Comparison of ENCODE assay signal across 15 mouse cellular contexts in genomic region chr11:104361790-104362189, GRCm38 (mm10).
A peak's percentile ranks its signal among the peaks of the same experiment; 100 is the strongest.
DNase-seq lines count a peak whose midpoint lies in the region; ATAC-seq and TF ChIP-seq lines count a peak whose summit lies in the region.
"Had no signal": no experiment of that assay in that cellular context is flagged by ENCODE, and none has a peak within 500 bp of the region (broad histone marks: within the 10 kb centered on the region; RNA-seq: fewer than 3 reads in every experiment).

No protein-coding gene starts in this region.

- H3K36me3 ChIP-seq in C2C12 (ENCODE audit: control insufficient read depth, insufficient read depth) (peaks cover 42% of the 10 kb centered on the region), macrophage (ENCODE audit: inconsistent target) (peaks cover 8% of the 10 kb centered on the region; the same call in 1 of the 2 replicates)

- peaks cover 65% of the 10 kb centered on the region for H3K79me2 ChIP-seq in C2C12 (ENCODE audit: control insufficient read depth, insufficient read depth)
- peaks cover 88% of the 10 kb centered on the region for H3K79me2 ChIP-seq in macrophage (ENCODE audit: inconsistent target)

- H3K79me3 ChIP-seq in C2C12 (ENCODE audit: low read depth), result peaks cover 32% of the 10 kb centered on the region

- 0% methylated on average over 2 of the region's 2 CpGs for WGBS in macrophage (ENCODE audit: missing documents)

- DNase-seq in 3134 (ENCODE audit: extremely low read depth, insufficient read length, low spot score), result peak; percentile 66
- DNase-seq in gastrocnemius, adult 8-10 months (ENCODE audit: low spot score in 2 of 2), result no peak
- no peak for DNase-seq in heart, adult 18-20 months
- DNase-seq in gastrocnemius, postnatal 25 days, result no peak
- no peak for DNase-seq in right cerebral cortex, postnatal 36 days (ENCODE audit: low spot score in 2 of 2)
- DNase-seq: cerebellum, postnatal 36 days; layer of hippocampus, adult 9-11 months; spleen, adult 18-20 months; thymus, postnatal 25 days had no signal

- ATAC-seq in activated CD4-positive, CD25-positive, alpha-beta regulatory T cell, adult 4 months, result peak; percentile 89

- TF ChIP-seq CTCF in C2C12 (IDR thresholded peaks at IDR 0.05; ENCODE audit: control insufficient read depth, insufficient read depth, insufficient read length), result no peak

- H3K4me3 ChIP-seq in C2C12 (ENCODE audit: insufficient read depth, poor library complexity, severe bottlenecking) (no peak overlapping the region), macrophage (ENCODE audit: inconsistent target) (no peak overlapping the region)
- H3K4me3 ChIP-seq: erythroblast, embryonic 14.5 days; heart, embryonic 15.5 days; limb, embryonic 12.5 days had no signal

- H3K27me3 ChIP-seq in C2C12 (ENCODE audit: control insufficient read depth, insufficient read depth, insufficient read length), result no peaks in the 10 kb centered on the region
- H3K27me3 ChIP-seq: heart, embryonic 15.5 days; limb, embryonic 12.5 days had no signal

- peak overlapping the region; percentile 69 for H3K27ac ChIP-seq in macrophage
- H3K27ac ChIP-seq: heart, embryonic 15.5 days; limb, embryonic 12.5 days had no signal

- H3ac ChIP-seq in C2C12 (ENCODE audit: control insufficient read depth, insufficient read length, low read depth), result no peak overlapping the region

TF ChIP-seq in C2C12, 6 proteins besides CTCF, POLR2A, EP300 and RAD21:
- TF ChIP-seq USF1 (IDR thresholded peaks at IDR 0.05; ENCODE audit: low read depth) (no peak), CEBPB (IDR thresholded peaks at IDR 0.05; ENCODE audit: low read depth) (peak; percentile 35), MYOD1 (IDR thresholded peaks at IDR 0.05; ENCODE audit: control insufficient read depth, insufficient read length, low read depth) (peak; percentile 34), MAX (IDR thresholded peaks at IDR 0.05) (peak; percentile 49), MYOG (IDR thresholded peaks at IDR 0.05; ENCODE audit: control insufficient read depth, extremely low read depth, insufficient read length) (no peak), FOSL1 (IDR thresholded peaks at IDR 0.05; ENCODE audit: insufficient read depth, low read length, poor library complexity, severe bottlenecking) (peak; percentile 90)
